Mouse (Mus musculus) lung, adult 18-20 months (tissue): ENCODE measurements around the gene Tmem255b.

Experiments
- DNase-seq, 2 experiments: peaks; one replicate each; pipeline ENCODE4 v3.0.0; 2022; ENCODE audit warnings: mixed read lengths in 2 of 2

The Tmem255b gene

GRCm38 (mm10) chr8:13448145-13448544 lies 13.2 kb downstream of the Tmem255b start:
- DNase-seq = no peak

GRCm38 (mm10) chr8:13451747-13452277 lies 16.8 kb downstream of the Tmem255b start:
- no peak for DNase-seq

GRCm38 (mm10) chr8:13454341-13455113 lies 19.5 kb downstream of the Tmem255b start:
- no peak for DNase-seq

- peak; percentile 66 to 74 for DNase-seq
Observed at GRCm38 (mm10) chr8:13455295-13455694, 20.3 kb downstream of the Tmem255b start.

GRCm38 (mm10) chr8:13459431-13459830 lies 24.4 kb downstream of the Tmem255b start:
- no peak for DNase-seq

- peak in 1 of 2 experiments; percentile 34 for DNase-seq
Observed at GRCm38 (mm10) chr8:13461085-13461765, 26.2 kb downstream of the Tmem255b start.

- peak; percentile 65 to 68 for DNase-seq
Observed at GRCm38 (mm10) chr8:13461843-13462242, 26.9 kb downstream of the Tmem255b start.

- peak; percentile 89 to 93 for DNase-seq
Observed at GRCm38 (mm10) chr8:13462392-13462791, 27.4 kb downstream of the Tmem255b start.

GRCm38 (mm10) chr8:13465324-13465723 lies 30.3 kb downstream of the Tmem255b start:
- no peak for DNase-seq

- no peak for DNase-seq
Observed at GRCm38 (mm10) chr8:13466989-13467388, 32.0 kb downstream of the Tmem255b start.

GRCm38 (mm10) chr8:13468737-13469136 lies 33.7 kb downstream of the Tmem255b start:
- DNase-seq = no peak

GRCm38 (mm10) chr8:13471484-13471883 lies 36.5 kb downstream of the Tmem255b start:
- DNase-seq = no peak

- peak; percentile 69 to 76 for DNase-seq
Observed at GRCm38 (mm10) chr8:13472284-13472683, 37.3 kb downstream of the Tmem255b start.

- no peak for DNase-seq
Observed at GRCm38 (mm10) chr8:13475892-13476291, 40.9 kb downstream of the Tmem255b start.

- DNase-seq = peak; percentile 35 to 50
Observed at GRCm38 (mm10) chr8:13481089-13481554, 46.1 kb downstream of the Tmem255b start.

GRCm38 (mm10) chr8:13481596-13481995 lies 46.6 kb downstream of the Tmem255b start:
- DNase-seq = peak; percentile 48 to 65

- DNase-seq = no peak
Observed at GRCm38 (mm10) chr8:13482101-13482801, 47.3 kb downstream of the Tmem255b start.

GRCm38 (mm10) chr8:13483191-13483590 lies 48.2 kb downstream of the Tmem255b start:
- no peak for DNase-seq

- DNase-seq = no peak
Observed at GRCm38 (mm10) chr8:13489351-13489750, 54.4 kb downstream of the Tmem255b start.

GRCm38 (mm10) chr8:13489986-13490910 lies 55.3 kb downstream of the Tmem255b start:
- DNase-seq = peak in 1 of 2 experiments; percentile 67

GRCm38 (mm10) chr8:13491491-13492010 lies 56.6 kb downstream of the Tmem255b start:
- DNase-seq = no peak
